Mouse (Mus musculus) B cell, adult 62 days (primary cell): Measurements from ENCODE around the gene Trdn. TPM values are rescaled to one million over a fixed set of nuclear protein-coding genes. Genes with fewer than 3 reads are reported as not detected.

Experiments used
- total RNA-seq: library from RNA; stranded (reverse); gene quantifications from 4 replicates; pipeline ENCODE4 v1.2.4, GENCODE M21; 2023

The Trdn gene
- total RNA-seq: not detected in 4 replicates

DNA sequence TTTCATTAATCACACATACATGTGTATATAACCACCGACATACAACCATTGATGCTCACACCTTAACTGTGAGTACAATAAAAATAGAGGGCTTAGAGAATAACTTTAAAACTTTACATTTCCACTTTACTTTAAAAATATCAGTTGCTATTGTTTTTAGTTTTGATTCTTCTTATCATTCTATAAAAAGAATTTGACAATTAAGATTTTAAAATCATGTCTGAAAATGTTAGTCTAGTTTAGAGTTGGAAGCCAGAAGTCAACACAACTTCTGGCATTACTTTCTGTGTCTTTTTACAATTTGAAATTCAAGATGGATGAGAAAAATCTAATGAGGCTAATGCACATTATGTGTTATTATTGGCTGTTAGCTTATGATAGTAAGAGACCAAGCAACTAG is at the start of gene Trdn:
Gene Trdn (plus strand): TSS at position 301 of the 400 bp plus-strand sequence.

Other genes with a start within 250 kb of the Trdn start
- not detected in 4 replicates for gene Nkain2, start 190.1 kb upstream of the Trdn start, total RNA-seq